Comparison of ENCODE assay signal across 8 mouse cellular contexts in genomic region chr6:50890370-50891204, GRCm38 (mm10).
DNase-seq lines count a peak whose midpoint lies in the region; ATAC-seq lines count a peak whose summit lies in the region.

No protein-coding gene starts in this region.

- H3K9ac ChIP-seq in forebrain, embryonic 13.5 days = peak overlapping the region; percentile 54

- 11% methylated on average over 25 of the region's 25 CpGs for WGBS in forebrain, embryonic 13.5 days

- H3K4me3 ChIP-seq in forebrain, embryonic 13.5 days = peak overlapping the region; percentile 13; the same call in 1 of the 2 replicates

- H3K4me2 ChIP-seq in forebrain, embryonic 13.5 days = peak overlapping the region; percentile 50

- peak; percentile 89 for ATAC-seq in forebrain, embryonic 13.5 days
- peak; percentile 64 to 85 for ATAC-seq in hematopoietic stem cell, adult 5-6 weeks (replicated peaks in 1 of 2; ENCODE audit: insufficient read depth in 1 of 2, low FRiP score in 2 of 2, low TSS enrichment in 1 of 2, low read depth in 1 of 2, poor library complexity in 2 of 2, severe bottlenecking in 2 of 2)
- ATAC-seq in megakaryocyte-erythroid progenitor cell, adult 5-6 weeks (replicated peaks; ENCODE audit: low FRiP score, low TSS enrichment, poor library complexity, severe bottlenecking) = peak; percentile 98

- no peaks in the 10 kb centered on the region for H3K27me3 ChIP-seq in forebrain, embryonic 13.5 days

- H3K36me3 ChIP-seq in forebrain, embryonic 13.5 days (ENCODE audit: poor library complexity, severe bottlenecking) = no peaks in the 10 kb centered on the region

- peak; percentile 33 for DNase-seq in Muller cell, postnatal 12 days (ENCODE audit: inconsistent ontology term)
- peak; percentile 26 for DNase-seq in cerebellum, adult 11 months
- peak; percentile 19 to 53 for DNase-seq in left cerebral cortex, postnatal 25 days (ENCODE audit: low spot score in 2 of 2)
- DNase-seq in spleen, postnatal 4 days (ENCODE audit: low spot score in 2 of 2) = peak; percentile 82 to 86
- DNase-seq in adrenal gland, adult 2 months = no peak

- intact Hi-C loops in left cerebral cortex, postnatal 25 days (cut with DNase I) = no loop called here

- peak overlapping the region; percentile 94 for H3K27ac ChIP-seq in forebrain, embryonic 13.5 days

- H3K9me3 ChIP-seq in forebrain, embryonic 13.5 days (replicated peaks) = no peaks in the 10 kb centered on the region

- H3K4me1 ChIP-seq in forebrain, embryonic 13.5 days = peaks cover 37% of the 10 kb centered on the region
